Mouse (Mus musculus): ENCODE results near the gene Spindoc.

GRCm38 (mm10) chr19:7388488-7388887 is 5.7 kb upstream of the Spindoc start:
- TF ChIP-seq CTCF (IDR thresholded peaks at IDR 0.05; ENCODE audit: low read depth), result no peak
- no peak for TF ChIP-seq EP300 (IDR thresholded peaks at IDR 0.05; ENCODE audit: low read depth)
